Mouse (Mus musculus): Measurements from ENCODE around the gene Carns1.

GRCm38 (mm10) chr19:4115144-4115543 is 60.1 kb downstream of the Carns1 start:
- TF ChIP-seq CTCF (IDR thresholded peaks at IDR 0.05; ENCODE audit: low read depth, low read length) (no peak), POLR2A (IDR thresholded peaks at IDR 0.05; ENCODE audit: extremely low read depth, insufficient read depth, low read length) (no peak)
